Mouse (Mus musculus): ENCODE results near the gene Dnah3. TPM values are rescaled to one million over a fixed set of nuclear protein-coding genes. Genes with fewer than 3 reads are reported as not detected.

Gene Dnah3
- polyA plus RNA-seq, 1 experiment from 2014 or later: 0.09 TPM

DNA sequence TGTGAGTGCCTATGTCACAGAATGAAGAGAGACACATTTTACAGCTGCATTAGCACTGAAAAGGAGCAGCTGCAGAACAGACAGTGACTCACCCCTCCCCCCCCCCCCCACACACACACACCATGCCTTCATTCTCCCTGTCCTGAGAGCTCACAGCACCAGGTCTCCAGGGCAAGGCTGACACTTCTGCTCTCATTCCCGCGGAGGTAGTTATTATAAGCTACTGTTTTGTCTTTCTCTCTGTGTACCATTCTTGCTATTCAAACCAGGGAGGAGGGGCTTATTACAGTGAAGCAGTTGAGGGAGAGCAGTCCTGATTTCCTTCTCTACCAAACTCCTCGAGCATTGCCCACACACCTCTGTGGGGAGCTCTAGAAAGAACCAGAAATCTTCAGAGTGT, 25.9 kb downstream of the Dnah3 start:
- H3K36me3 ChIP-seq (replicated peaks; ENCODE audit: control insufficient read depth, insufficient read depth): no peaks in the 10 kb centered on the region
- no peaks in the 10 kb centered on the region for H3K9me3 ChIP-seq (ENCODE audit: control insufficient read depth, low read length)
- 15% methylated on average over 3 of the region's 3 CpGs for WGBS
- ATAC-seq (ENCODE audit: low FRiP score) (no peak; the same call in 1 of the 2 replicates), DNase-seq (ENCODE audit: low spot score) (no peak)
- H3K4me1 ChIP-seq (replicated peaks; ENCODE audit: control insufficient read depth, insufficient read depth, low read length): no peaks in the 10 kb centered on the region
- H3K9ac ChIP-seq: no peak overlapping the region
- no peak overlapping the region for H3K27ac ChIP-seq
- no peak overlapping the region for H3K4me2 ChIP-seq (replicated peaks)
- no peak overlapping the region for H3K4me3 ChIP-seq (replicated peaks; ENCODE audit: low read length)
- H3K27me3 ChIP-seq (ENCODE audit: control insufficient read depth, insufficient read depth, low read length): no peaks in the 10 kb centered on the region

DNA sequence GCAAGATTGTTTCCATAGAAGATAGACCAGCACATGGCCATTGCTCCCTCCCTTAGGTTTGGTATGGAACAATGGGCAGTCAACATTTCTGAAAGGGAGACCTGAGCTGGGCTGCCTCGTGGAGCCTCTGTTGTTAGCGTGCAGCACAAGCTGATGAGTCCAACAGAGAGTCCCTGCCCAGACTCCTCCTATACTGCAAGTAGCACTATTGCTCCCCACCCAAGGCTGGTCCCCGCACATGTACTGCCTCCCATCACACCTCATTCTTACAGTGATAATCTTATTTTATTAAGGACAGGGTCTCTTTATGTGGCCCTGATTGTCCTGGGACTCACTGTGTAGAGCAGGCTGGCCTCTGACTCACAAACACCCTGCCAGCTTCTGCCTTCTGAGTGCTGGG, 27.0 kb downstream of the Dnah3 start:
- no peak for ATAC-seq (ENCODE audit: low FRiP score)
- no peaks in the 10 kb centered on the region for H3K27me3 ChIP-seq (ENCODE audit: control insufficient read depth, insufficient read depth, low read length)
- no peak for DNase-seq (ENCODE audit: low spot score)
- H3K4me2 ChIP-seq (replicated peaks): no peak overlapping the region
- H3K4me3 ChIP-seq (replicated peaks; ENCODE audit: low read length): no peak overlapping the region
- H3K9ac ChIP-seq: no peak overlapping the region
- H3K4me1 ChIP-seq (replicated peaks; ENCODE audit: control insufficient read depth, insufficient read depth, low read length): no peaks in the 10 kb centered on the region
- no peak overlapping the region for H3K27ac ChIP-seq
- WGBS: 91% methylated on average over 3 of the region's 3 CpGs
- H3K36me3 ChIP-seq (replicated peaks; ENCODE audit: control insufficient read depth, insufficient read depth): no peaks in the 10 kb centered on the region
- H3K9me3 ChIP-seq (ENCODE audit: control insufficient read depth, low read length): no peaks in the 10 kb centered on the region

DNA sequence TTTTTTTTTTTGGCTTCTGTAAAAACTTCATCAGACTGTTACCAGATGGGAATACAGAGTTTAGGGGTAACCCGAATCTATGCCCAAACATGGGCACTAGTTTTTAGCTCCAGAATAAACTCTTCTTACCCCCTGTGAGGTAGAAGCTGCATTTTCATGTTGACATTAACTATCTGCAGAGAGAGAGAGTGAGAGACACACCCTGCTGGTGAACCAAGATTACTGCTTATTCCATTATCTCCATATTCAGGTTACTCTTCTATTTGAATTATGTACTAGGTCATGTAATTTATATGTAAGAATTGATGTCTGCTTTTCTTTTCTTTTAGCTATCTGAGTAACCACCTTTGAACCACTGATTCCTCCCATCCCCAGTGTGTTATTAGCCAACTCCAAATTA, 31.0 kb downstream of the Dnah3 start:
- Histone ChIP-seq H3K4me2 (replicated peaks) (no peak overlapping the region), H3K27ac (no peak overlapping the region), H3K36me3 (replicated peaks; ENCODE audit: control insufficient read depth, insufficient read depth) (no peaks in the 10 kb centered on the region), H3K27me3 (ENCODE audit: control insufficient read depth, insufficient read depth, low read length) (no peaks in the 10 kb centered on the region), H3K4me3 (replicated peaks; ENCODE audit: low read length) (no peak overlapping the region), H3K4me1 (replicated peaks; ENCODE audit: control insufficient read depth, insufficient read depth, low read length) (no peaks in the 10 kb centered on the region), H3K9me3 (ENCODE audit: control insufficient read depth, low read length) (no peaks in the 10 kb centered on the region), H3K9ac (no peak overlapping the region)
- DNase-seq (ENCODE audit: low spot score) (no peak), ATAC-seq (ENCODE audit: low FRiP score) (no peak)
- WGBS: 92% methylated on average over 1 of the region's 1 CpGs

DNA sequence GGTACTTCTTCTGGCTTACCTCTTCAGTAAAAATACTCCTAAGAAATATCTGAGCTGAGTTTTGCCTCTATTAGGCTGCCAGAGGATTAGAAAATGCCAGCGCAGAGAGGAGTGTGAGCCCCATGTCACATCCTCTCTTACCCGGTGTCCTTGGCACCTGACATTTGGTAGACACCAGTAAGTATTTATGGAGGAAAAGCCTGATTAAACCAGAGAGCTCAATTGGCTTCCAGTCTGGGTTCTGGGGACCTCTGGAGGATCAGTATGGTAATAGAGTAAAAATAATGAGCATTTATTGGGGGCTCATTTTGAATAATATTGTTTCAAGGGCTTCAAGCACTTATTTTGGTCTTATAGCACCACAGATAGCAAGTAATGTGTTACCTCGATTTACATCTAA, 39.6 kb downstream of the Dnah3 start:
- Histone ChIP-seq H3K4me2 (replicated peaks) (no peak overlapping the region), H3K9me3 (ENCODE audit: control insufficient read depth, low read length) (no peaks in the 10 kb centered on the region), H3K9ac (no peak overlapping the region), H3K4me1 (replicated peaks; ENCODE audit: control insufficient read depth, insufficient read depth, low read length) (no peaks in the 10 kb centered on the region), H3K36me3 (replicated peaks; ENCODE audit: control insufficient read depth, insufficient read depth) (no peaks in the 10 kb centered on the region), H3K27ac (no peak overlapping the region), H3K27me3 (ENCODE audit: control insufficient read depth, insufficient read depth, low read length) (no peaks in the 10 kb centered on the region), H3K4me3 (replicated peaks; ENCODE audit: low read length) (no peak overlapping the region)
- DNase-seq (ENCODE audit: low spot score) (no peak), ATAC-seq (ENCODE audit: low FRiP score) (no peak)
- 92% methylated on average over 3 of the region's 3 CpGs for WGBS

DNA sequence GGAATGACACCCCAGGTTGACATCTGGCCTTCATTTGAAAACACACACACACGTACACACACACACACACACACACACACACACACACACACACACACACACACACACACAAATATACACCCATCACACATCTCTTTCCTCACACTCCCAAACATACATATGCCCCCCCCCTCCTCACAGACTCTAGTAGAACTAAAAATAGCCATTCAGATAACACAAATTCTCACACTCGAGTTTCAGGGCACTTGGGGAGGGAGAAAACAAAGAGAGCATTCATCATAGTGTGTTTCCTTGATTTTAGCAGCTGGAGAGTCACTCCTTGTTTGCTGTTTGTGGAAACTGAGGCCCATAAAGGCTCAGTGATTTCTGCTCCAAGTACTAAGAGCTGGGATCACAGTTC, 41.1 kb downstream of the Dnah3 start:
- WGBS: 64% methylated on average over 2 of the region's 2 CpGs
- no peaks in the 10 kb centered on the region for H3K4me1 ChIP-seq (replicated peaks; ENCODE audit: control insufficient read depth, insufficient read depth, low read length)
- H3K9me3 ChIP-seq (ENCODE audit: control insufficient read depth, low read length): no peaks in the 10 kb centered on the region
- H3K27ac ChIP-seq: no peak overlapping the region
- H3K9ac ChIP-seq: no peak overlapping the region
- no peak for ATAC-seq (ENCODE audit: low FRiP score)
- no peak overlapping the region for H3K4me2 ChIP-seq (replicated peaks)
- H3K4me3 ChIP-seq (replicated peaks; ENCODE audit: low read length): no peak overlapping the region
- H3K36me3 ChIP-seq (replicated peaks; ENCODE audit: control insufficient read depth, insufficient read depth): no peaks in the 10 kb centered on the region
- no peak for DNase-seq (ENCODE audit: low spot score)
- H3K27me3 ChIP-seq (ENCODE audit: control insufficient read depth, insufficient read depth, low read length): no peaks in the 10 kb centered on the region

DNA sequence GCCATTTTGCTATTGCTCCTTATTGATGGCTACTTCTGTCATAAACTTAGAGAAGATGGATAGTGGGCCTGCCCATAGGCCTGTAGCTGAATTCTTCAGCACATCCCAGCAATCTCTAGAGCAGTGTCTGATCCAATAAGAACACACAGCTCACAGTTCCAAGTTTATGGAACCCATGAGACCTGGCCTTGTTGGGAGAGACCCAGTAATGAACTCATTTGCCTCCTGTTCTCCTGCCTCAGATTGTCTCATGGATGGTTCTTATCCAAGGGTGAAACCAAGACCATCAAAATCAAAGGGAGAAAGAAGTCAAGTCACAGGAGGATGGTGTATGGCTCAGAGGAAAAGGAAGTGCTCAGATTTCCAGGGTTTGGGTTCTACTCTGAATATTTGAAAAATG, 44.6 kb downstream of the Dnah3 start:
- H3K9me3 ChIP-seq (ENCODE audit: control insufficient read depth, low read length): no peaks in the 10 kb centered on the region
- H3K27ac ChIP-seq: no peak overlapping the region
- H3K9ac ChIP-seq: no peak overlapping the region
- no peak overlapping the region for H3K4me3 ChIP-seq (replicated peaks; ENCODE audit: low read length)
- no peak overlapping the region for H3K4me2 ChIP-seq (replicated peaks)
- DNase-seq (ENCODE audit: low spot score): no peak
- H3K27me3 ChIP-seq (ENCODE audit: control insufficient read depth, insufficient read depth, low read length): no peaks in the 10 kb centered on the region
- H3K36me3 ChIP-seq (replicated peaks; ENCODE audit: control insufficient read depth, insufficient read depth): no peaks in the 10 kb centered on the region
- ATAC-seq (ENCODE audit: low FRiP score): no peak
- no peaks in the 10 kb centered on the region for H3K4me1 ChIP-seq (replicated peaks; ENCODE audit: control insufficient read depth, insufficient read depth, low read length)

DNA sequence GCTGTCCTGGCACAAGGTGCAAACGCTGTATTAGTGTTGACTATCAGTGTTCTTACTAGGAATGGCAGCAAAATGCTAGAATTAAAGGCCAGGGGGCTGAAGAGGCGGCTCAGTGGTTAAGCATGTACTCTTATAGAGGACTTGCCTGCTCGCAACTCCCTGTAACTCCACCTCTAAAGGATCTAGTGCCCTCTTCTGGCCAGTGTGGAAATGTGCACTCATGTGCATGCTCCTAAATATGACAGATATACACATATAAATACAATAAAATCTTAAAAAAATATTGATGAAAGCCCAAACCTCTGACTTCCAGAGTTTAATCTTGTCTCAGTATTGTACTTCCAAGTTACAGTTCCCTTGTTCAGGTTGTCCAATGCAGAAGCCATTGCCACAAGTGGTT, 51.1 kb downstream of the Dnah3 start:
- ATAC-seq (ENCODE audit: low FRiP score): no peak
- Histone ChIP-seq H3K4me2 (replicated peaks) (no peak overlapping the region), H3K4me3 (replicated peaks; ENCODE audit: low read length) (no peak overlapping the region), H3K36me3 (replicated peaks; ENCODE audit: control insufficient read depth, insufficient read depth) (no peaks in the 10 kb centered on the region), H3K9ac (no peak overlapping the region), H3K9me3 (ENCODE audit: control insufficient read depth, low read length) (no peaks in the 10 kb centered on the region), H3K4me1 (replicated peaks; ENCODE audit: control insufficient read depth, insufficient read depth, low read length) (no peaks in the 10 kb centered on the region), H3K27me3 (ENCODE audit: control insufficient read depth, insufficient read depth, low read length) (no peaks in the 10 kb centered on the region), H3K27ac (no peak overlapping the region)
- DNase-seq (ENCODE audit: low spot score): no peak
- WGBS: 90% methylated on average over 3 of the region's 3 CpGs

DNA sequence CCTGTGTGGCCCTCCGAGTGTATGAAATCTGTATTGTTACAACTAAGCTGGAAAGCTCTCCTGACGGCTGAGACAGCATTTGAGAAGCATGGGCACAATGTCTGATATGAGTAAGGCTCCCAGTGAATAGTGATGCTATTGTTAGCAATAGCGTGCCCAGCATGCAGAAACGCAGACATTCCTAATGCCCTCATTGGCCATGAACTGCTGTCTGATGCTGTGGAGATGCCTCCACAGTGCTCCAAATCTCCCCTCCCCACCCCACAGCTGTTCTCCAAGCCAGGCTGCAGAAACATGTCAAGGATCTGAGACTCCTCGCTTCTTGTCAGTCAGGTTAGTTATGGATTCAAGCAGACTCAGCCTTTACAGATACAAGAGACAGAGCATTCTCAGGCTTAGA, 58.7 kb downstream of the Dnah3 start:
- Histone ChIP-seq H3K4me1 (replicated peaks; ENCODE audit: control insufficient read depth, insufficient read depth, low read length) (no peaks in the 10 kb centered on the region; the same call in 1 of the 2 replicates), H3K9me3 (ENCODE audit: control insufficient read depth, low read length) (no peaks in the 10 kb centered on the region), H3K27ac (no peak overlapping the region), H3K36me3 (replicated peaks; ENCODE audit: control insufficient read depth, insufficient read depth) (no peaks in the 10 kb centered on the region), H3K9ac (no peak overlapping the region), H3K27me3 (ENCODE audit: control insufficient read depth, insufficient read depth, low read length) (no peaks in the 10 kb centered on the region), H3K4me3 (replicated peaks; ENCODE audit: low read length) (no peak overlapping the region), H3K4me2 (replicated peaks) (no peak overlapping the region)
- WGBS: 54% methylated on average over 5 of the region's 5 CpGs
- no peak for DNase-seq (ENCODE audit: low spot score)
- no peak for ATAC-seq (ENCODE audit: low FRiP score)

DNA sequence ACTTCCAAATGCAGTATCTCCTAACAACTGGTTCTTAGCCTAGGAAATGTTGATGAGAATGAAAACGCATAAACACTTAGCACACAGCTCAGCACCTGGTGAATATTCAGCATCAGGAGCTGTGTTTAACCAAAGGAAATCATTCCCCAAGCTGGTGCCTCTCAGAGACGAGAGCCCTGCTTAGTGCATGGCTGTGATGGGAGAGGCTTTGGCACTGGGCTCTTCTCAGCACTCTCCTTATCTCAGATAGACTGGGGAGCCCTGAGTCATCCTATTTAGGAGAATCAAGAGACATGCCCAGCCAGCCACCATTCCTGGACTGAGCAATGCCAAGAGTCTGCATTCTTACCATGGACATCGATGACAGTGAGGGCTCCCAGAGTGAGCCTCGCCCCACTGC, 60.1 kb downstream of the Dnah3 start:
- no peak overlapping the region for H3K9ac ChIP-seq
- H3K4me1 ChIP-seq (replicated peaks; ENCODE audit: control insufficient read depth, insufficient read depth, low read length): no peaks in the 10 kb centered on the region; the same call in 1 of the 2 replicates
- H3K27me3 ChIP-seq (ENCODE audit: control insufficient read depth, insufficient read depth, low read length): no peaks in the 10 kb centered on the region
- H3K9me3 ChIP-seq (ENCODE audit: control insufficient read depth, low read length): no peaks in the 10 kb centered on the region
- H3K4me3 ChIP-seq (replicated peaks; ENCODE audit: low read length): no peak overlapping the region
- DNase-seq (ENCODE audit: low spot score): no peak
- H3K27ac ChIP-seq: no peak overlapping the region
- H3K4me2 ChIP-seq (replicated peaks): no peak overlapping the region
- no peak for ATAC-seq (ENCODE audit: low FRiP score)
- WGBS: 89% methylated on average over 4 of the region's 4 CpGs
- H3K36me3 ChIP-seq (replicated peaks; ENCODE audit: control insufficient read depth, insufficient read depth): no peaks in the 10 kb centered on the region

DNA sequence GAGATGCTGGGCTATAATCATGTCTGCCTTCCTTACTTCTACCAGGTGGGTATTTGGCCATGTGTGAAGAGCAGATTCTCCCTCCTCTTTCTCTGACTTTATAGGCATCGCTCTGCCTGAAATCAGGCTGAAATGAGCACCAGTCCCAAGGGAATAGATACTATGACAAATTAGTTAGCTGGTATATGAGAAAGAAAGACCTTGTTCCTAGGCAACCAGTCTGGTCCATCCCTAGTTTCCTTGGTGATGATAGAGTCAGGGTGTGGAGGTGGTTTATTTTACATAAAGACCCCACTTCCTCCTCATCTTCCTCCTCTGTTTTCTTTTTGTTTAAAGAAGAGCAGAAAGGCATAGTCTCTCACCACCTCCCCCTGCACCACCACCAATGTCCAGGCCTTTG, 60.5 kb downstream of the Dnah3 start:
- Histone ChIP-seq H3K9me3 (ENCODE audit: control insufficient read depth, low read length) (no peaks in the 10 kb centered on the region), H3K27me3 (ENCODE audit: control insufficient read depth, insufficient read depth, low read length) (no peaks in the 10 kb centered on the region), H3K27ac (no peak overlapping the region), H3K9ac (no peak overlapping the region), H3K36me3 (replicated peaks; ENCODE audit: control insufficient read depth, insufficient read depth) (no peaks in the 10 kb centered on the region), H3K4me1 (replicated peaks; ENCODE audit: control insufficient read depth, insufficient read depth, low read length) (no peaks in the 10 kb centered on the region; the same call in 1 of the 2 replicates), H3K4me3 (replicated peaks; ENCODE audit: low read length) (no peak overlapping the region), H3K4me2 (replicated peaks) (no peak overlapping the region)
- ATAC-seq (ENCODE audit: low FRiP score) (0 out of 2 replicates have a peak, but pooled peaks have one; percentile 24), DNase-seq (ENCODE audit: low spot score) (peak; percentile 35)
- WGBS: 57% methylated on average over 1 of the region's 1 CpGs

Measured in hindbrain, embryonic 14.5 days (tissue).